Mouse (Mus musculus): ENCODE measurements at regions not wholly inside any gene's neighbourhood (a gene's known extent, or its start where the extent isn't known, plus 50 kb on each side); places are given as distances from the start of the nearest gene placed in this dataset.

GRCm38 (mm10) chr9:34334555-34335468, 150.9 kb upstream of the Kirrel3 start:
- Histone ChIP-seq H3K36me3 (no peaks in the 10 kb centered on the region), H3K4me1 (no peaks in the 10 kb centered on the region), H3K27me3 (no peaks in the 10 kb centered on the region), H3K9me3 (replicated peaks) (no peaks in the 10 kb centered on the region), H3K4me3 (no peak overlapping the region), H3K4me2 (replicated peaks) (no peak overlapping the region), H3K9ac (no peak overlapping the region), H3K27ac (no peak overlapping the region)
- WGBS, result 82% methylated on average over 7 of the region's 7 CpGs
- no peak for ATAC-seq (ENCODE audit: low FRiP score)

DNA sequence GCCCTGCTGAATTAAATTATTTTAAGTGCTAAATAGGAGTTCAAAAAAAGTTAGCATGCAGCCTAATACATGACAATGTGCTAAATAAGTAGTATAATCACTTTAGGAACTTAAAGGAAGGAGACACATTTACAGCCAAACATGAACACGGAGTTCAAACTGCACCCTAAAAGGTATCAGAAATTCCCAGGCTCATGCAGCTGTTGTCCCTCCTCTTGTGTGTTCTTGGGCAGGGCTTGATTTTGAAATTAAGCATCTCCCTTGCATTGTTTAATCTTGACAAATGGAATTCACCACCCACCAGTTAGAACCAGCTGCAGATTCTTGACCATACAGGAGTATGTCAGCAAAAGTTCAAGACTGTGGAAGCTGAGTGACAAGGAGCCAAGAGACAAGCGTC, 137.3 kb upstream of the Kirrel3 start:
- no peaks in the 10 kb centered on the region for H3K4me1 ChIP-seq
- WGBS, result 75% methylated on average over 2 of the region's 2 CpGs
- no peaks in the 10 kb centered on the region for H3K36me3 ChIP-seq
- ATAC-seq (ENCODE audit: low FRiP score), result no peak
- no peaks in the 10 kb centered on the region for H3K9me3 ChIP-seq (replicated peaks)
- no peak overlapping the region for H3K27ac ChIP-seq
- no peaks in the 10 kb centered on the region for H3K27me3 ChIP-seq
- no peak overlapping the region for H3K4me3 ChIP-seq
- H3K4me2 ChIP-seq (replicated peaks), result no peak overlapping the region
- H3K9ac ChIP-seq, result no peak overlapping the region

- no peak overlapping the region for H3K4me3 ChIP-seq
- no peak overlapping the region for H3K27ac ChIP-seq
- H3K27me3 ChIP-seq, result no peaks in the 10 kb centered on the region
- H3K9me3 ChIP-seq (replicated peaks), result no peaks in the 10 kb centered on the region
- no peaks in the 10 kb centered on the region for H3K36me3 ChIP-seq
- 81% methylated on average over 3 of the region's 3 CpGs for WGBS
- H3K4me1 ChIP-seq, result no peaks in the 10 kb centered on the region
- no peak overlapping the region for H3K4me2 ChIP-seq (replicated peaks)
- H3K9ac ChIP-seq, result no peak overlapping the region
- no peak for ATAC-seq (ENCODE audit: low FRiP score)
Measured at GRCm38 (mm10) chr9:34349997-34350396, 135.7 kb upstream of the Kirrel3 start.

- no peaks in the 10 kb centered on the region for H3K36me3 ChIP-seq
- H3K4me3 ChIP-seq, result no peak overlapping the region
- H3K4me1 ChIP-seq, result no peaks in the 10 kb centered on the region
- no peak for ATAC-seq (ENCODE audit: low FRiP score)
- no peak overlapping the region for H3K27ac ChIP-seq
- no peaks in the 10 kb centered on the region for H3K9me3 ChIP-seq (replicated peaks)
- H3K9ac ChIP-seq, result no peak overlapping the region
- WGBS, result 76% methylated on average over 9 of the region's 9 CpGs
- no peak overlapping the region for H3K4me2 ChIP-seq (replicated peaks)
- no peaks in the 10 kb centered on the region for H3K27me3 ChIP-seq
Measured at GRCm38 (mm10) chr9:34353744-34354143, 131.9 kb upstream of the Kirrel3 start.

GRCm38 (mm10) chr9:34354723-34355316, 130.9 kb upstream of the Kirrel3 start:
- Histone ChIP-seq H3K27ac (no peak overlapping the region), H3K9ac (no peak overlapping the region), H3K27me3 (no peaks in the 10 kb centered on the region), H3K36me3 (no peaks in the 10 kb centered on the region), H3K4me2 (replicated peaks) (no peak overlapping the region), H3K9me3 (replicated peaks) (no peaks in the 10 kb centered on the region), H3K4me1 (no peaks in the 10 kb centered on the region), H3K4me3 (no peak overlapping the region)
- ATAC-seq (ENCODE audit: low FRiP score), result no peak
- 65% methylated on average over 6 of the region's 6 CpGs for WGBS

DNA sequence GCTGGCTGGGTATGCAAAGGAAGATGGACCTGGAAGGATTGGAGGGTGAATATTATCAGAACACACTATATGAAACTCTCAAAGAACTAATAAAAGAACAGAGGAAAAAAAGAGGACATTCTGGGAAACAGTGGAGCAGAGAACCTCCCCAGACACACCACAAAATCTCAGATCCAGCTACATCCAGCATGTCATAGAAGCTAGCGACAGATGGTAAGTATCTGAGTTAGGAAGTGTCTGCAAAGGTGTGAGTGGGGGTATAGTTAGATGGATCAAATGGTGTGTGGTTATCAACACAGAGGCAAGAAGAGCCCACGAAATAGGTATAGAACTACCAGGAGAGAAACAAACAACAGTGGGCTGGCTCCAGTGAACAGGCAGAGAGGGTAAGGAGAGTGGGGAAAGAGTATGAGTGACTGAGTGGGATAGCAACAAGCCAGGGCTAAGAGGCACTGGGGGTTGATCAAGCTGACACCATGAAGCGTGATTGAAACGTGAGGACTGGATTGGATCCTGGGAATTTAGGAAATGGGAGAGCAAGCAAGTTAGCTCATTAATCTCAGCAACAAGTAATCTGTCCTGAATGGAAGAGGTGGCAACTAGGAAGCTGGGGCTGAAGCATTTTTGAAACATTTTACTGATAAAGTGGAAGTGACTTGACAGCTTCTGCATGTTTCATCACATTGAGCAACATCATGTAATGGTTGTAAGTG, 114.9 kb upstream of the Kirrel3 start:
- H3K27ac ChIP-seq, result no peak overlapping the region
- WGBS, result 85% methylated on average over 4 of the region's 4 CpGs
- H3K36me3 ChIP-seq, result no peaks in the 10 kb centered on the region
- H3K27me3 ChIP-seq, result no peaks in the 10 kb centered on the region
- no peak for ATAC-seq (ENCODE audit: low FRiP score)
- H3K4me1 ChIP-seq, result no peaks in the 10 kb centered on the region
- no peak overlapping the region for H3K4me3 ChIP-seq
- H3K4me2 ChIP-seq (replicated peaks), result no peak overlapping the region
- H3K9me3 ChIP-seq (replicated peaks), result no peaks in the 10 kb centered on the region
- no peak overlapping the region for H3K9ac ChIP-seq

- 47% methylated on average over 1 of the region's 1 CpGs for WGBS
- no peaks in the 10 kb centered on the region for H3K36me3 ChIP-seq
- H3K4me1 ChIP-seq, result no peaks in the 10 kb centered on the region
- H3K9me3 ChIP-seq (replicated peaks), result no peaks in the 10 kb centered on the region
- H3K27me3 ChIP-seq, result no peaks in the 10 kb centered on the region
- H3K27ac ChIP-seq, result no peak overlapping the region
- H3K9ac ChIP-seq, result no peak overlapping the region
- H3K4me3 ChIP-seq, result no peak overlapping the region
- H3K4me2 ChIP-seq (replicated peaks), result no peak overlapping the region
- ATAC-seq (ENCODE audit: low FRiP score), result no peak
Measured at GRCm38 (mm10) chr9:34375187-34375586, 110.5 kb upstream of the Kirrel3 start.

DNA sequence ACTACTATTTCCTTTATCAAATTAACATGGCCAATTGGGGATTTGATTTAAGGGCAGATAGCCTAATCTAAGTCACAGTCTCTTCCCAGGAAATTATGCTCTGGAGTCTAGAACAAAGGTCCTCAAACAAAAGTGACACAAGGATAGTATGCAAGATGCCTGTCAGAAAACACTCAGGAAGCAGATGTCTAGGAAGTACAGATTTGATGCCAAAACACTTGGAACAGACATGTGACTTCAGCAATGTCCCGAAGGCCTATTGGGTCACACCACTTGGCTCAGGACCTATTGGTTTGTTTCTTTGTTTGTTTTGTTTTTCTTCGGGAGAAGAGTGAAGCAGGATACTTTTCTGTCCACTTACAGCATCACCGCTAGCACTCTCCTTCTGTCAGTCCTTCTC, 105.7 kb upstream of the Kirrel3 start:
- Histone ChIP-seq H3K4me1 (peaks cover 6% of the 10 kb centered on the region; the same call in 1 of the 2 replicates), H3K4me3 (no peak overlapping the region), H3K27me3 (no peaks in the 10 kb centered on the region), H3K9ac (no peak overlapping the region), H3K36me3 (no peaks in the 10 kb centered on the region), H3K27ac (no peak overlapping the region), H3K9me3 (replicated peaks) (no peaks in the 10 kb centered on the region), H3K4me2 (replicated peaks) (no peak overlapping the region)
- WGBS, result 89% methylated on average over 3 of the region's 3 CpGs
- no peak for ATAC-seq (ENCODE audit: low FRiP score)

- peaks cover 6% of the 10 kb centered on the region; the same call in 1 of the 2 replicates for H3K4me1 ChIP-seq
- no peaks in the 10 kb centered on the region for H3K27me3 ChIP-seq
- 87% methylated on average over 3 of the region's 3 CpGs for WGBS
- ATAC-seq (ENCODE audit: low FRiP score), result no peak
- H3K9ac ChIP-seq, result no peak overlapping the region
- H3K36me3 ChIP-seq, result no peaks in the 10 kb centered on the region
- H3K4me2 ChIP-seq (replicated peaks), result no peak overlapping the region
- no peak overlapping the region for H3K27ac ChIP-seq
- H3K9me3 ChIP-seq (replicated peaks), result no peaks in the 10 kb centered on the region
- no peak overlapping the region for H3K4me3 ChIP-seq
Measured at GRCm38 (mm10) chr9:34381601-34382000, 104.1 kb upstream of the Kirrel3 start.

GRCm38 (mm10) chr9:34382208-34382607, 103.5 kb upstream of the Kirrel3 start:
- no peak overlapping the region for H3K4me3 ChIP-seq
- no peak overlapping the region for H3K27ac ChIP-seq
- H3K27me3 ChIP-seq, result no peaks in the 10 kb centered on the region
- no peaks in the 10 kb centered on the region for H3K36me3 ChIP-seq
- H3K9ac ChIP-seq, result no peak overlapping the region
- no peak for ATAC-seq (ENCODE audit: low FRiP score)
- WGBS, result 33% methylated on average over 1 of the region's 1 CpGs
- H3K9me3 ChIP-seq (replicated peaks), result no peaks in the 10 kb centered on the region
- H3K4me2 ChIP-seq (replicated peaks), result no peak overlapping the region
- peaks cover 6% of the 10 kb centered on the region; the same call in 1 of the 2 replicates for H3K4me1 ChIP-seq

DNA sequence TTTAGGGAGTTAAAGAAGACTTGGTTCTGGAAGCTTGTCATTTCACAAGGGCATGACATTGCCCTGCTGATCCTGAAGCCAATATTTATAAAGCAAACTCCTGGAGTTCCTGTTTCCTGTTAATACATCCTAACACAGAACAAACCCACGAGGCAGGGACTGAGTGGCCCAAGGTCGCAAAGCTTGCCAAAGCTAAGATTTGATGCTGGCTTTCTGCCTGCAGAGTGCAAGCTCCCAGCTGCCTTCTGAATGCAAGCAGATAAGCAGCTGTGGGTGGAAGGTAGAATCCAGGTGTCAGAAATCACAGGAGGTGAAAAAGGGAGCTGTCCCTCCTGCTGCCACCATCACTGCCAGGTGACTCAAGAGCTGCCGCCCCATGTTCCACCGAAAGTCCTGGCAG, 99.6 kb upstream of the Kirrel3 start:
- Histone ChIP-seq H3K4me3 (no peak overlapping the region), H3K36me3 (no peaks in the 10 kb centered on the region), H3K9me3 (replicated peaks) (no peaks in the 10 kb centered on the region), H3K27me3 (no peaks in the 10 kb centered on the region), H3K4me1 (peaks cover 6% of the 10 kb centered on the region; the same call in 1 of the 2 replicates), H3K27ac (no peak overlapping the region), H3K4me2 (replicated peaks) (no peak overlapping the region), H3K9ac (no peak overlapping the region)
- WGBS, result 81% methylated on average over 4 of the region's 4 CpGs
- ATAC-seq (ENCODE audit: low FRiP score), result no peak

- Histone ChIP-seq H3K27me3 (no peaks in the 10 kb centered on the region), H3K4me1 (peaks cover 11% of the 10 kb centered on the region; the same call in 1 of the 2 replicates), H3K36me3 (no peaks in the 10 kb centered on the region), H3K9ac (no peak overlapping the region), H3K9me3 (replicated peaks) (no peaks in the 10 kb centered on the region), H3K27ac (no peak overlapping the region), H3K4me3 (no peak overlapping the region), H3K4me2 (replicated peaks) (no peak overlapping the region)
- WGBS, result 75% methylated on average over 6 of the region's 6 CpGs
- no peak for ATAC-seq (ENCODE audit: low FRiP score)
Measured at GRCm38 (mm10) chr9:34393042-34393441, 92.7 kb upstream of the Kirrel3 start.
